Mouse (Mus musculus): ENCODE data around the gene Eif4e3. TPM values are rescaled to one million over a fixed set of nuclear protein-coding genes. Genes with fewer than 3 reads are reported as not detected.

Eif4e3 gene
- polyA plus RNA-seq (2015; fragmentation: Nextera tagmentation; extraction: Ambion mirVana) = 17.3 and 18.5 TPM in 2 replicates

GRCm38 (mm10) chr6:99666318-99667171 lies at the start of gene Eif4e3, which contains the start of gene Gm20696:
Gene Eif4e3 (minus strand): TSS chr6:99666771.
Gene Gm20696 (minus strand): TSS chr6:99666797.
- H3K27me3 ChIP-seq = no peaks in the 10 kb centered on the region
- WGBS = under 1% methylated on average over 63 of the region's 75 CpGs

GRCm38 (mm10) chr6:99715913-99716312 lies 49.3 kb upstream of the Eif4e3 start:
- H3K36me3 ChIP-seq = no peaks in the 10 kb centered on the region
- no peaks in the 10 kb centered on the region for H3K4me1 ChIP-seq
- H3K9me3 ChIP-seq = no peaks in the 10 kb centered on the region
- no peak overlapping the region for H3K27ac ChIP-seq
- 71% methylated on average over 5 of the region's 6 CpGs for WGBS
- no peak overlapping the region for H3K9ac ChIP-seq
- no peak overlapping the region for H3K4me3 ChIP-seq
- no peak overlapping the region for H3K4me2 ChIP-seq (replicated peaks)
- ATAC-seq (ENCODE audit: low FRiP score, low read depth) = no peak
- H3K27me3 ChIP-seq = peaks cover 17% of the 10 kb centered on the region

More at GRCm38 (mm10) chr6:99666318-99667171, at the start of gene Eif4e3, which contains the start of gene Gm20696:
- Histone ChIP-seq H3K9ac (peak within 1 kb of the TSS; percentile 84), H3K4me1 (peaks cover 40% of the 10 kb centered on the region), H3K27ac (peak within 1 kb of the TSS; percentile 65), H3K36me3 (no peaks in the 10 kb centered on the region), H3K4me2 (replicated peaks) (peak within 1 kb of the TSS; percentile 92), H3K4me3 (peak within 1 kb of the TSS; percentile 75), H3K9me3 (no peaks in the 10 kb centered on the region)
- ATAC-seq (ENCODE audit: low FRiP score, low read depth) = peak; percentile 71

DNA sequence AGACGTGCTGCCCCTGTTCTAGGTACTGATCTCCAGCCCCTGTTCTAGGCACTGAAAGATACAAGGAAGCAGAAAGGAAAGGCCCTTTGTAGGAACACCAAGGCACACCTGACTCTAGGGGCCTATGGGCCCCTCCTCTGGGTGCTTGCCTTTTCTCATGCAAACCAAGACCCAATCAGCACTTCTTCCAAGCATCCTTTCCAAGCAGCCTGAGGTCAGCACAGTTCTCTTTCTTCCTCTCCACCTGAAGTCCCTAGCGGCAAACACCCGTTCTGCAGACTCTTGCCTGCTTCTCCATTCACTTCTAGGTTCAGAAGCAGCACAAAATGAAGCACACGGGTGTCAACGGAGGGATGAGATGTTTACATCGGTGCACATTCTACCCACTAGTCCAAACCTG lies 48.6 kb upstream of the Eif4e3 start:
- H3K27ac ChIP-seq = no peak overlapping the region
- 55% methylated on average over 6 of the region's 6 CpGs for WGBS
- H3K4me1 ChIP-seq = no peaks in the 10 kb centered on the region
- no peaks in the 10 kb centered on the region for H3K36me3 ChIP-seq
- peaks cover 15% of the 10 kb centered on the region for H3K27me3 ChIP-seq
- no peaks in the 10 kb centered on the region for H3K9me3 ChIP-seq
- H3K4me2 ChIP-seq (replicated peaks) = no peak overlapping the region
- H3K9ac ChIP-seq = no peak overlapping the region
- no peak overlapping the region for H3K4me3 ChIP-seq
- no peak for ATAC-seq (ENCODE audit: low FRiP score, low read depth)

DNA sequence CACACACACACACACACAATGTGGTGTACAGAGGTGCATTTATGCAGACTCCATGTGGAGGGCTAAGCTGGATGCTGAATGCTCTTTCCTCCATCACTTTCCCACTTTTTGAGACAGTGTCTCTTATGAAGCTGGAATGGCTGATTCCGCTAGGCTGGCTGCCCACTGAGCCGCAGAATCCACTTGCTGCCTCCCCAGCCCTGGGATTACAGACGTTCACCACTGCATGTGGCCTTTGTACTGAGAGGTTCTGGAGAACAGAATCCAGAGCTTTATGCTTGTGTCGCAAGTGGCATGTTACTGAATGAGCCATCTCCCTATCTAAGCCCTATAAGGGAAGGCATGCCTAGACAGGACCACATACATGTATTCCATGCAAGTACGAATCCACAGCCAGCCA lies 46.7 kb upstream of the Eif4e3 start:
- 74% methylated on average over 5 of the region's 5 CpGs for WGBS
- no peak overlapping the region for H3K27ac ChIP-seq
- no peak overlapping the region for H3K4me2 ChIP-seq (replicated peaks)
- no peak overlapping the region for H3K4me3 ChIP-seq
- H3K27me3 ChIP-seq = peaks cover 17% of the 10 kb centered on the region
- no peaks in the 10 kb centered on the region for H3K36me3 ChIP-seq
- no peak for ATAC-seq (ENCODE audit: low FRiP score, low read depth)
- no peaks in the 10 kb centered on the region for H3K4me1 ChIP-seq
- H3K9me3 ChIP-seq = no peaks in the 10 kb centered on the region
- H3K9ac ChIP-seq = no peak overlapping the region

- ATAC-seq (ENCODE audit: low FRiP score, low read depth) = no peak
- peaks cover 17% of the 10 kb centered on the region for H3K27me3 ChIP-seq
- H3K27ac ChIP-seq = no peak overlapping the region
- no peaks in the 10 kb centered on the region for H3K9me3 ChIP-seq
- WGBS = 55% methylated on average over 11 of the region's 11 CpGs
- H3K4me2 ChIP-seq (replicated peaks) = no peak overlapping the region
- H3K9ac ChIP-seq = no peak overlapping the region
- H3K36me3 ChIP-seq = no peaks in the 10 kb centered on the region
- H3K4me1 ChIP-seq = no peaks in the 10 kb centered on the region
- no peak overlapping the region for H3K4me3 ChIP-seq
Measured at GRCm38 (mm10) chr6:99711576-99712101, 45.1 kb upstream of the Eif4e3 start.

DNA sequence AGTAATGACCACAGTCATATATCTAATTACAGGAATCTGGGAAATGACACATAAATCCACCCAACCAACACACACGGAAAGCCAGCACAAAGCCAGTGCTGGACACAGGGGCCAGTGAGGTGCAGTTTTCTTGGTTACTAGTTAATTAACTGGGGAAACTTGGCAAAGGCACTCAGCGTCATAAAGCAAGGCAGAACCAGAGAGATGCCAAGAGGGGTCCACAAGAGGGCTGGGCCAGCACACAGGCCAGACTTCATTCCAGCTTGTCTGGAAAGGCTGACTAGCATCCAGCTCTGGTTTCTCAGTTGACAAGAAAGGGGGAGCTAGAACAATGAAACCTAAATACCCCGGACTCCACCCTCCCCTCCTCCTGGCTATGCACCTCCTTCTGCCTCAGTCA lies 33.9 kb upstream of the Eif4e3 start:
- H3K9ac ChIP-seq = no peak overlapping the region
- peak overlapping the region; percentile 52; the same call in 1 of the 2 replicates for H3K27ac ChIP-seq
- no peaks in the 10 kb centered on the region for H3K9me3 ChIP-seq
- H3K4me1 ChIP-seq = peaks cover 17% of the 10 kb centered on the region
- 41% methylated on average over 3 of the region's 3 CpGs for WGBS
- H3K27me3 ChIP-seq = peaks cover 38% of the 10 kb centered on the region
- peak; percentile 82 for ATAC-seq (ENCODE audit: low FRiP score, low read depth)
- H3K36me3 ChIP-seq = no peaks in the 10 kb centered on the region
- no peak overlapping the region; the same call in 1 of the 2 replicates for H3K4me2 ChIP-seq (replicated peaks)
- no peak overlapping the region for H3K4me3 ChIP-seq

DNA sequence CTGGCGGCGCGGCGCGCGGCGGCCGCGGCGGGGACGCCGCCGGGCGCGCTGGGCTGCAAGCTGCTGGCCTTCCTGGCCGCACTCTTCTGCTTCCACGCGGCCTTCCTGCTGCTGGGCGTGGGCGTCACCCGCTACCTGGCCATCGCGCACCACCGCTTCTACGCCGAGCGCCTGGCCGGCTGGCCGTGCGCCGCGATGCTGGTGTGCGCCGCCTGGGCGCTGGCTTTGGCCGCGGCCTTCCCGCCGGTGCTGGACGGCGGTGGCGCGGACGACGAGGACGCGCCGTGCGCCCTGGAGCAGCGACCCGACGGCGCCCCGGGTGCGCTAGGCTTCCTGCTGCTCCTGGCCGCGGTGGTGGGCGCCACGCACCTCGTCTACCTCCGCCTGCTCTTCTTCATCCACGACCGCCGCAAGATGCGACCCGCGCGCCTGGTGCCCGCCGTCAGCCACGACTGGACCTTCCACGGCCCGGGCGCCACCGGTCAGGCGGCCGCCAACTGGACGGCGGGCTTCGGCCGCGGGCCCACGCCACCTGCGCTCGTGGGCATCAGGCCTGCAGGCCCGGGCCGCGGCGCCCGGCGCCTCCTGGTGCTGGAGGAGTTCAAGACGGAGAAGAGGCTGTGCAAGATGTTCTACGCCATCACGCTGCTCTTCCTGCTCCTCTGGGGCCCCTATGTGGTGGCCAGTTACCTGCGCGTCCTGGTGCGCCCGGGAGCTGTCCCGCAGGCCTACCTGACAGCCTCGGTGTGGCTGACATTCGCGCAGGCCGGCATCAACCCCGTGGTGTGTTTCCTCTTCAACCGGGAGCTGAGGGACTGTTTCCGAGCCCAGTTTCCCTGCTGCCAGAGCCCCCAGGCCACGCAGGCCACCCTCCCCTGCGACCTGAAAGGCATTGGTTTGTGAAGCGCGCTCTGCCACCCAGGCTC lies 26.6 kb upstream of the Eif4e3 start:
- Histone ChIP-seq H3K27me3 (peaks cover 87% of the 10 kb centered on the region), H3K27ac (no peak overlapping the region; the same call in 1 of the 2 replicates), H3K4me2 (replicated peaks) (peak overlapping the region; percentile 96), H3K9me3 (no peaks in the 10 kb centered on the region), H3K36me3 (no peaks in the 10 kb centered on the region), H3K4me3 (peak overlapping the region; percentile 80), H3K9ac (peak overlapping the region; percentile 90), H3K4me1 (peaks cover 16% of the 10 kb centered on the region)
- ATAC-seq (ENCODE audit: low FRiP score, low read depth) = no peak
- under 1% methylated on average over 106 of the region's 110 CpGs for WGBS

DNA sequence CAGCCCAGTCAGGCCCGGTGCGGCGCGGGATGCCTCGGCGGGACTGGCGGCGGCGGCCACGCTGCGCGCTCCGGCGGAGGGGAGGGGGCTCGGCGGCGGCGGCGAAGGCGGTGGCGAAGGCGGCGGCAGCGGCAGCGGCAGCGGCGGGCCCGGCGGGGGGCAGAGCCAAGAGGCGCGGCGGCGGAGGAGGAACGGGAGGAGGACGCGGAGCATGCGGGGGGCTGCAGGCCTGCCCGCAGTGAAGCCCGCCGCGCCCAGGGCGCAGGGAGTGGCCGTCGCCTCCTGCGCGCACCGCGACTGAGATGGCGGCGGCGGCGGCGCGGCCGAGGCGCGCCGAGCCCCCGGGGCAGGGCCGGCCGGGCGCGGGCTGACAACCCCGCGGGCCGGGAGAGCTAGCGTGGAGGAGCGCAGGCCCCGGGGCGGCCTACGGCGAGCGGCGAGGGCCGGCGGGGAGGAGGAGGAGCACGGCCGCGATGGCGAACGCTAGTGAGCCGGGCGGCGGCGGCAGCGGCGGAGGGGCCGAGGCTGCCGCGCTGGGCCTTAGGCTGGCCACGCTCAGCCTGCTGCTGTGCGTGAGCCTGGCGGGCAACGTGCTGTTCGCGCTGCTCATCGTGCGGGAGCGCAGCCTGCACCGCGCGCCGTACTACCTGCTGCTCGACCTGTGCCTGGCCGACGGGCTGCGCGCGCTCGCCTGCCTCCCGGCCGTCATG lies 25.8 kb upstream of the Eif4e3 start, which contains the start of gene Gpr27:
Gene Gpr27, plus strand, starts transcription at position 474 of the 710 bp plus-strand sequence.
- Histone ChIP-seq H3K9ac (peak within 1 kb of the TSS; percentile 90), H3K27me3 (peaks cover 79% of the 10 kb centered on the region), H3K27ac (peak within 1 kb of the TSS; percentile 70; the same call in 1 of the 2 replicates), H3K9me3 (no peaks in the 10 kb centered on the region), H3K4me3 (peak within 1 kb of the TSS; percentile 80), H3K4me2 (replicated peaks) (peak within 1 kb of the TSS; percentile 96), H3K36me3 (no peaks in the 10 kb centered on the region), H3K4me1 (peaks cover 16% of the 10 kb centered on the region)
- ATAC-seq (ENCODE audit: low FRiP score, low read depth) = peak; percentile 68
- under 1% methylated on average over 90 of the region's 112 CpGs for WGBS

GRCm38 (mm10) chr6:99691666-99692205 lies 25.2 kb upstream of the Eif4e3 start:
- Histone ChIP-seq H3K4me1 (peaks cover 16% of the 10 kb centered on the region), H3K27ac (0 out of 2 replicates have a peak overlapping the region, but pooled peaks have one; percentile 70), H3K4me2 (replicated peaks) (peak overlapping the region; percentile 96), H3K9ac (peak overlapping the region; percentile 90), H3K4me3 (peak overlapping the region; percentile 80), H3K36me3 (no peaks in the 10 kb centered on the region), H3K27me3 (peaks cover 73% of the 10 kb centered on the region), H3K9me3 (no peaks in the 10 kb centered on the region)
- ATAC-seq (ENCODE audit: low FRiP score, low read depth) = peak; percentile 10; the same call in 1 of the 2 replicates
- WGBS = 6% methylated on average over 25 of the region's 25 CpGs

DNA sequence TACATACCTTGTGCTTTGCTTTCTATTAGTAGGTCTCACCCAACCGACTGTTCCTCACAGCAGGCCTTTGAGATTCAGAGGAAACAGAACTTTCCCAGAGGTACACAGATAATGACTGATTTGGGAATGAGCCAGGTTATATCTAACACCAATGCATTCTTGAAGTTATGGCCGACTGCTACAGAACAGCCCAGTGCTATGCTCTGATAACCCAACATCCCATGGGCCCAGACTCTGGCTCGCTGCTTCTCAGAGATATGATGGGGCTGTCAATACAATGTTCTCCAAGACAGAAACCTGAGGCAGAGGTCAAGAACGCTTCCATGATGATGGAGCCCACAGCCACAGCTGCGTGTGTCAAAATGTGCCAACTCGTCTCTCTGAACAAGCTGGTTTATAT lies 21.9 kb upstream of the Eif4e3 start:
- H3K4me2 ChIP-seq (replicated peaks) = no peak overlapping the region
- H3K4me1 ChIP-seq = peaks cover 8% of the 10 kb centered on the region
- no peaks in the 10 kb centered on the region for H3K36me3 ChIP-seq
- H3K9ac ChIP-seq = no peak overlapping the region
- no peak overlapping the region for H3K27ac ChIP-seq
- H3K27me3 ChIP-seq = peaks cover 41% of the 10 kb centered on the region
- no peak for ATAC-seq (ENCODE audit: low FRiP score, low read depth)
- 79% methylated on average over 6 of the region's 6 CpGs for WGBS
- H3K4me3 ChIP-seq = no peak overlapping the region
- 0 out of 2 replicates have a peak, but pooled peaks cover 4% of the 10 kb centered on the region for H3K9me3 ChIP-seq

DNA sequence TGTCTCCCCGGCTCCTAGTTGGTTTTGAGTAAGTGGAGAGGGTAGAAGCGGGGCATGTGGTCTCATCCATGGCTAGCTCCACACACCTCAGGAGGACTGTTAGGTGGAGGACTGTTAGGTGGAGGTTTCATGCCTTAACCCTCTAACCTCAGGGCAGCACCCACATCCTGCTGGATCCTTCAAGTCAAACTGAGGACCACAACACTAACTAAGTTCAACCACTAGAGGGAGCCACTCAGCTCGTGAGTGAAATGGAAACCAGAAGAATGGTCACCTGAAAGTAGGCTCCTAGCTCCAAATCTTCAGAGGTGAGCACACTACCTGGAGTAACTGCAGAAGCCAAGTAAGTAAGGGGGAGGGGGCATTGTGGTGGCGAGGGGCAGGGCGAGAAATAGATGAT lies 18.3 kb upstream of the Eif4e3 start:
- Histone ChIP-seq H3K4me3 (no peak overlapping the region), H3K36me3 (no peaks in the 10 kb centered on the region), H3K4me1 (no peaks in the 10 kb centered on the region), H3K27ac (no peak overlapping the region), H3K4me2 (replicated peaks) (no peak overlapping the region), H3K27me3 (peaks cover 11% of the 10 kb centered on the region), H3K9ac (no peak overlapping the region), H3K9me3 (0 out of 2 replicates have a peak, but pooled peaks cover 4% of the 10 kb centered on the region)
- ATAC-seq (ENCODE audit: low FRiP score, low read depth) = no peak
- 53% methylated on average over 5 of the region's 5 CpGs for WGBS

Measured in limb, embryonic 13.5 days (tissue).